Comparison of ENCODE assay signal across 9 mouse cellular contexts in genomic region chr9:114912680-114913649, GRCm38 (mm10). TPM values are rescaled to one million over a fixed set of nuclear protein-coding genes. Genes with fewer than 3 reads are reported as not detected.
A peak's percentile ranks its signal among the peaks of the same experiment; 100 is the strongest.
DNase-seq lines count a peak whose midpoint lies in the region; ATAC-seq lines count a peak whose summit lies in the region.
"Had no signal": no experiment of that assay in that cellular context is flagged by ENCODE, and none has a peak within 500 bp of the region (broad histone marks: within the 10 kb centered on the region; RNA-seq: fewer than 3 reads in every experiment).

No protein-coding gene starts in this region.

- H3K27me3 ChIP-seq in limb, embryonic 11.5 days (ENCODE audit: control insufficient read depth, insufficient read depth, low read length), result no peaks in the 10 kb centered on the region
- no peaks in the 10 kb centered on the region for H3K27me3 ChIP-seq in neural tube, embryonic 14.5 days (ENCODE audit: control insufficient read depth, insufficient read depth, low read length)
- H3K27me3 ChIP-seq: embryonic facial prominence, embryonic 15.5 days had no signal

- no peak overlapping the region for H3K4me2 ChIP-seq in limb, embryonic 11.5 days (ENCODE audit: low read depth, severe bottlenecking)
- no peak overlapping the region for H3K4me2 ChIP-seq in neural tube, embryonic 14.5 days (ENCODE audit: low read depth, low read length)
- H3K4me2 ChIP-seq: embryonic facial prominence, embryonic 15.5 days had no signal

- H3K9me3 ChIP-seq in limb, embryonic 11.5 days (ENCODE audit: control insufficient read depth, low read length), result no peaks in the 10 kb centered on the region
- no peaks in the 10 kb centered on the region for H3K9me3 ChIP-seq in neural tube, embryonic 14.5 days (ENCODE audit: control insufficient read depth, low read length)
- H3K9me3 ChIP-seq: embryonic facial prominence, embryonic 15.5 days had no signal

- no peak overlapping the region for H3K9ac ChIP-seq in limb, embryonic 11.5 days (ENCODE audit: low read length)
- no peak overlapping the region for H3K9ac ChIP-seq in neural tube, embryonic 14.5 days (replicated peaks; ENCODE audit: low read depth, low read length)
- H3K9ac ChIP-seq: embryonic facial prominence, embryonic 15.5 days had no signal

- ATAC-seq in limb, embryonic 11.5 days (ENCODE audit: insufficient number of reproducible peaks, low FRiP score, low TSS enrichment, low read depth), result peak; percentile 58; the same call in 1 of the 2 replicates
- peak; percentile 49; the same call in 1 of the 2 replicates for ATAC-seq in neural tube, embryonic 14.5 days (ENCODE audit: low read depth)

- DNase-seq in testis, postnatal 10 days (ENCODE audit: low spot score), result peak; percentile 88
- no peak for DNase-seq in testis, postnatal 14 days (ENCODE audit: low spot score)
- peak; percentile 91 for DNase-seq in cerebellum, adult 8-10 months
- peak; percentile 76 to 79 for DNase-seq in frontal cortex, postnatal 25 days (ENCODE audit: low spot score in 2 of 2)
- DNase-seq in kidney, adult 9 months, result peak; percentile 86
- DNase-seq in limb, embryonic 11.5 days (ENCODE audit: low spot score), result peak; percentile 88
- peak; percentile 35 for DNase-seq in urinary bladder, adult 2 months (ENCODE audit: low spot score)

- 43% methylated on average over 18 of the region's 18 CpGs for WGBS in limb, embryonic 11.5 days
- WGBS in neural tube, embryonic 14.5 days, result 42% methylated on average over 18 of the region's 18 CpGs

- 0 out of 2 replicates have a peak overlapping the region, but pooled peaks have one; percentile 36 for H3K27ac ChIP-seq in limb, embryonic 11.5 days (replicated peaks; ENCODE audit: low read depth, low read length)
- H3K27ac ChIP-seq in neural tube, embryonic 14.5 days (ENCODE audit: low read depth, low read length), result no peak overlapping the region
- H3K27ac ChIP-seq: embryonic facial prominence, embryonic 15.5 days had no signal

- H3K4me1 ChIP-seq in limb, embryonic 11.5 days (ENCODE audit: control insufficient read depth, insufficient read depth, low read length), result no peaks in the 10 kb centered on the region
- H3K4me1 ChIP-seq in neural tube, embryonic 14.5 days (ENCODE audit: control insufficient read depth, insufficient read depth, low read length), result no peaks in the 10 kb centered on the region
- H3K4me1 ChIP-seq: embryonic facial prominence, embryonic 15.5 days had no signal

- no peaks in the 10 kb centered on the region for H3K36me3 ChIP-seq in limb, embryonic 11.5 days (ENCODE audit: control insufficient read depth, insufficient read depth, low read length)
- peaks cover 4% of the 10 kb centered on the region; the same call in 1 of the 2 replicates for H3K36me3 ChIP-seq in neural tube, embryonic 14.5 days (ENCODE audit: control insufficient read depth, insufficient read depth, low read length)

- no peak overlapping the region for H3K4me3 ChIP-seq in limb, embryonic 11.5 days (ENCODE audit: low read depth, low read length)
- no peak overlapping the region for H3K4me3 ChIP-seq in neural tube, embryonic 14.5 days (ENCODE audit: low read depth, low read length)
- H3K4me3 ChIP-seq: embryonic facial prominence, embryonic 15.5 days had no signal

RNA-seq across cellular contexts. Expression of gene Gpd1l, which starts 20.8 kb away (rescaled TPM):
- polyA plus RNA-seq in limb, embryonic 11.5 days (2014; fragmentation: Nextera tagmentation; extraction: Ambion mirVana), result 6.7 and 7.8 TPM in 2 replicates
- 24.9 and 26.0 TPM in 2 replicates for polyA plus RNA-seq in neural tube, embryonic 14.5 days (2014; fragmentation: Nextera tagmentation; extraction: Ambion mirVana)
- 34.4 and 39.6 TPM in 2 replicates for polyA plus RNA-seq in urinary bladder, adult 2 months (2012; rRNA removed)
